ENCODE assay signal across 29 mouse cellular contexts in genomic region chr4:63817505-63817904, GRCm38 (mm10). TPM values are rescaled to one million over a fixed set of nuclear protein-coding genes. Genes with fewer than 3 reads are reported as not detected.
DNase-seq lines count a peak whose midpoint lies in the region; ATAC-seq and TF ChIP-seq lines count a peak whose summit lies in the region.
"Had no signal": no experiment of that assay in that cellular context is flagged by ENCODE, and none has a peak within 500 bp of the region (broad histone marks: within the 10 kb centered on the region; RNA-seq: fewer than 3 reads in every experiment).

No protein-coding gene starts in this region.

- peak; percentile 86 to 95 for ATAC-seq in hematopoietic stem cell, adult 5-6 weeks (replicated peaks in 1 of 2; ENCODE audit: insufficient read depth in 1 of 2, low FRiP score in 2 of 2, low TSS enrichment in 1 of 2, low read depth in 1 of 2, poor library complexity in 2 of 2, severe bottlenecking in 2 of 2)
- ATAC-seq in megakaryocyte progenitor cell, adult 5-6 weeks (replicated peaks; ENCODE audit: poor library complexity) = peak; percentile 73
- ATAC-seq: forebrain, embryonic 14.5 days; forebrain, postnatal 0 days; hindbrain, embryonic 16.5 days; intestine, embryonic 15.5 days; Patski had no signal

- 0 out of 2 replicates have a peak overlapping the region, but pooled peaks have one; percentile 2 for H3K27ac ChIP-seq in bone marrow macrophage, adult 2 months (ENCODE audit: insufficient read depth, low read depth, low read length)
- H3K27ac ChIP-seq: forebrain, embryonic 10.5 days; gastrocnemius, adult 2 months; heart, embryonic 15.5 days; hindbrain, embryonic 13.5 days; intestine, embryonic 15.5 days had no signal

- no peak overlapping the region for H3K4me3 ChIP-seq in bone marrow macrophage, adult 2 months (ENCODE audit: insufficient read depth, low read length)
- H3K4me3 ChIP-seq: forebrain, embryonic 10.5 days; gastrocnemius, adult 2 months; heart, embryonic 12.5 days; heart, embryonic 15.5 days; hindbrain, embryonic 13.5 days; intestine, embryonic 15.5 days had no signal

- no peak for DNase-seq in left cerebral cortex, postnatal 14 days (ENCODE audit: low spot score in 2 of 2)
- DNase-seq in layer of hippocampus, postnatal 10 days (ENCODE audit: low spot score in 2 of 2) = no peak
- DNase-seq in cerebellum, adult 11-12 months = no peak
- DNase-seq: adrenal gland, postnatal 10 days; adrenal gland, postnatal 36 days; cerebellum, adult 11 months; cerebellum, adult 8-10 months; cerebellum, postnatal 10 days; cerebellum, postnatal 36 days; forebrain, postnatal 0 days; gastrocnemius, adult 2 months; gastrocnemius, postnatal 14 days; heart, adult 18-20 months; heart, postnatal 14 days; heart, postnatal 4 days had no signal

- TF ChIP-seq CTCF in bone marrow macrophage, adult 2 months (IDR thresholded peaks at IDR 0.05; ENCODE audit: low read depth, low read length) = no peak

- TF ChIP-seq POLR2A in bone marrow macrophage, adult 2 months (IDR thresholded peaks at IDR 0.05; ENCODE audit: borderline replicate concordance, low read depth, low read length) = no peak

- H3K4me1 ChIP-seq in bone marrow macrophage, adult 2 months (ENCODE audit: control insufficient read depth, insufficient read depth, low read length) = peaks cover 10% of the 10 kb centered on the region
- H3K4me1 ChIP-seq: forebrain, embryonic 10.5 days; heart, embryonic 12.5 days; heart, embryonic 15.5 days; hindbrain, embryonic 13.5 days; intestine, embryonic 15.5 days had no signal

- intact Hi-C loops in left cerebral cortex, postnatal 14 days (cut with DNase I) = no loop called here

RNA-seq across cellular contexts. Expression of gene Tnfsf8, which starts 43.6 kb away (rescaled TPM):
- polyA plus RNA-seq in bone marrow macrophage, adult 2 months (2012; ENCODE audit: insufficient read depth, insufficient read length, missing spikeins) = 0.19 and 0.69 TPM in 2 replicates
- total RNA-seq in hematopoietic stem cell, adult 5-6 weeks (2017) = 1.8 and 3.7 TPM in 2 replicates
- total RNA-seq in megakaryocyte progenitor cell, adult 5-6 weeks (2015) = 0.81 and 1.3 TPM in 2 replicates
- 0.58 and 1.2 TPM in 2 replicates for total RNA-seq in megakaryocyte progenitor cell, adult 5-6 weeks (2017)
- total RNA-seq in left cerebral cortex, postnatal 14 days (2021) = not detected
- not detected for total RNA-seq in layer of hippocampus, postnatal 10 days (2021)
- total RNA-seq: forebrain, postnatal 0 days; G1E; gastrocnemius, adult 2 months; gastrocnemius, postnatal 14 days; gastrocnemius, postnatal 4 days; heart, postnatal 14 days; heart, postnatal 4 days had no signal
- polyA plus RNA-seq: embryonic facial prominence, embryonic 11.5 days; forebrain, embryonic 10.5 days; G1E; heart, embryonic 12.5 days; Patski had no signal
